Mouse (Mus musculus) liver, embryonic 13.5 days (tissue): ENCODE data around the gene Tnk2. TPM values are rescaled to one million over a fixed set of nuclear protein-coding genes. Genes with fewer than 3 reads are reported as not detected.

ENCODE experiments used
- ATAC-seq: fragments of 200-750 bp; cut with Nextera tagmentation; 2 replicates; pipeline ENCODE4 v1.8.0; 2017; ENCODE audit warnings: low read depth, mild to moderate bottlenecking, moderate number of reproducible peaks, moderate library complexity
- DNase-seq: peaks from one replicate; pipeline ENCODE4 v3.0.0; 2022
- H3K27ac ChIP-seq: fragments of 300-500 bp; sonication (generic); 2 replicates; pipeline ENCODE4 v1.5.1; 2015; ENCODE audit warnings: moderate library complexity, mild to moderate bottlenecking, inconsistent platforms
- H3K27me3 ChIP-seq: fragments of 300-500 bp; sonication (generic); 2 replicates; pipeline ENCODE4 v1.6.1; 2015; ENCODE audit warnings: mild to moderate bottlenecking, inconsistent platforms
- H3K36me3 ChIP-seq: fragments of 300-500 bp; sonication (generic); 2 replicates; pipeline ENCODE4 v1.6.1; 2015; ENCODE audit warnings: mild to moderate bottlenecking, inconsistent platforms
- H3K4me1 ChIP-seq: fragments of 300-500 bp; sonication (generic); replicated peaks from 2 replicates; pipeline ENCODE4 v1.6.1; 2015; ENCODE audit warnings: inconsistent platforms
- H3K4me2 ChIP-seq: fragments of 300-500 bp; sonication (generic); 2 replicates; pipeline ENCODE4 v1.6.1; 2015; ENCODE audit warnings: inconsistent platforms, mild to moderate bottlenecking, moderate library complexity
- H3K4me3 ChIP-seq: fragments of 300-500 bp; sonication (generic); replicated peaks from 2 replicates; pipeline ENCODE4 v1.5.1; 2015; ENCODE audit warnings: mild to moderate bottlenecking, inconsistent platforms
- H3K9ac ChIP-seq: fragments of 300-500 bp; sonication (generic); 2 replicates; pipeline ENCODE4 v1.6.1; 2015; ENCODE audit warnings: mild to moderate bottlenecking, inconsistent platforms
- H3K9me3 ChIP-seq: fragments of 300-500 bp; sonication (generic); replicated peaks from 2 replicates; pipeline ENCODE4 v1.6.1; 2016; ENCODE audit warnings: inconsistent platforms
- WGBS: fragments of 180-500 bp; shearing (Covaris S2); methylation state at CpG from one replicate; pipeline ENCODE4 v1.1.7; 2015; ENCODE audit not compliant: insufficient replicate concordance; 5-methylcytosine and 5-hydroxymethylcytosine counted together
- polyA plus RNA-seq: library from polyadenylated mRNA; unstranded; fragments of >200 nt; fragmentation: Nextera tagmentation; extraction: Ambion mirVana; gene quantifications from 2 replicates; pipeline ENCODE4 v1.2.1, GENCODE M21; 2015

Gene Tnk2
- polyA plus RNA-seq, 1 experiment from 2014 or later: 4.9 TPM

GRCm38 (mm10) chr16:32680806-32681205 lies 37.1 kb downstream of the Tnk2 start:
- no peak for ATAC-seq
- H3K4me3 ChIP-seq: no peak overlapping the region

DNA sequence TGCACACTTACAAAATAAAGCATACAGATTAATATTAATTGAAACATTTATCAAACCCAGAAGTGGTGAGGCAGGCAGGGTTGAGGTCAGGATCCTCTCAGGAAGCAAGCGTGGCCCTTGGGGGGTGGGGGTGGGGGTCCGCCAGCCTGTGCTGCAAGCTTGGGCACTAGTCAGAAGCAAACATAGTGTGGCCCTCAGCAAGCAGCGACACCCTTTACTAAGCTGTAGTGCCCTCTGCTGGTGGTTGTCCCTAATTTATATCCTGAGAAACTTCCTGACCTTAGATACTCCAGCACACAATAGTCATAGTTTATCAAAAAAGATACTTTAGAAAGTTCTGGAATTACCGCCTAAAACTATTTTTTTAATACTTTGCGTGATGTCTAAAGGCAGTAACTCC lies 38.5 kb downstream of the Tnk2 start:
- 13% methylated on average over 5 of the region's 5 CpGs for WGBS
- H3K36me3 ChIP-seq: peaks cover 44% of the 10 kb centered on the region
- peaks cover 8% of the 10 kb centered on the region; the same call in 1 of the 2 replicates for H3K4me1 ChIP-seq
- H3K9me3 ChIP-seq: no peaks in the 10 kb centered on the region
- no peak overlapping the region; the same call in 1 of the 2 replicates for H3K27ac ChIP-seq
- H3K4me3 ChIP-seq: no peak overlapping the region
- DNase-seq (peak; percentile 64), ATAC-seq (no peak)
- no peak overlapping the region for H3K4me2 ChIP-seq
- no peak overlapping the region for H3K9ac ChIP-seq
- no peaks in the 10 kb centered on the region for H3K27me3 ChIP-seq

More at GRCm38 (mm10) chr16:32680806-32681205, 37.1 kb downstream of the Tnk2 start:
- Histone ChIP-seq H3K4me1 (peaks cover 8% of the 10 kb centered on the region; the same call in 1 of the 2 replicates), H3K9ac (no peak overlapping the region), H3K9me3 (no peaks in the 10 kb centered on the region), H3K36me3 (peaks cover 58% of the 10 kb centered on the region), H3K27ac (no peak overlapping the region), H3K4me2 (no peak overlapping the region), H3K27me3 (no peaks in the 10 kb centered on the region)
- no peak for DNase-seq
- WGBS: 83% methylated on average over 6 of the region's 6 CpGs

- H3K9ac ChIP-seq: no peak overlapping the region
- no peaks in the 10 kb centered on the region for H3K9me3 ChIP-seq
- H3K27ac ChIP-seq: peak overlapping the region; percentile 15; the same call in 1 of the 2 replicates
- no peak overlapping the region for H3K4me3 ChIP-seq
- ATAC-seq (no peak), DNase-seq (no peak)
- no peaks in the 10 kb centered on the region for H3K27me3 ChIP-seq
- H3K36me3 ChIP-seq: peaks cover 40% of the 10 kb centered on the region
- no peak overlapping the region for H3K4me2 ChIP-seq
- peaks cover 8% of the 10 kb centered on the region; the same call in 1 of the 2 replicates for H3K4me1 ChIP-seq
- WGBS: 76% methylated on average over 4 of the region's 4 CpGs
Observed at GRCm38 (mm10) chr16:32682841-32683240, 39.2 kb downstream of the Tnk2 start.

- Histone ChIP-seq H3K4me3 (no peak overlapping the region), H3K9me3 (no peaks in the 10 kb centered on the region), H3K27ac (no peak overlapping the region), H3K4me1 (peaks cover 8% of the 10 kb centered on the region; the same call in 1 of the 2 replicates), H3K9ac (no peak overlapping the region), H3K27me3 (no peaks in the 10 kb centered on the region), H3K4me2 (no peak overlapping the region), H3K36me3 (peaks cover 36% of the 10 kb centered on the region)
- ATAC-seq (peak; percentile 44; the same call in 1 of the 2 replicates), DNase-seq (no peak)
- 49% methylated on average over 5 of the region's 5 CpGs for WGBS
Observed at GRCm38 (mm10) chr16:32683343-32683742, 39.7 kb downstream of the Tnk2 start.

- no peak overlapping the region for H3K4me3 ChIP-seq
- WGBS: 64% methylated on average over 10 of the region's 10 CpGs
- H3K9ac ChIP-seq: no peak overlapping the region
- DNase-seq (no peak), ATAC-seq (no peak)
- H3K27ac ChIP-seq: no peak overlapping the region
- H3K27me3 ChIP-seq: no peaks in the 10 kb centered on the region
- H3K4me1 ChIP-seq: peaks cover 16% of the 10 kb centered on the region
- peaks cover 17% of the 10 kb centered on the region for H3K36me3 ChIP-seq
- no peaks in the 10 kb centered on the region for H3K9me3 ChIP-seq
- H3K4me2 ChIP-seq: no peak overlapping the region
Observed at GRCm38 (mm10) chr16:32685405-32685804, 41.7 kb downstream of the Tnk2 start.

GRCm38 (mm10) chr16:32685998-32686397 lies 42.3 kb downstream of the Tnk2 start:
- H3K4me1 ChIP-seq: peaks cover 16% of the 10 kb centered on the region
- H3K4me3 ChIP-seq: no peak overlapping the region
- no peak overlapping the region for H3K27ac ChIP-seq
- ATAC-seq: no peak
- 53% methylated on average over 5 of the region's 5 CpGs for WGBS
- no peak for DNase-seq
- no peaks in the 10 kb centered on the region for H3K27me3 ChIP-seq
- H3K36me3 ChIP-seq: peaks cover 11% of the 10 kb centered on the region
- H3K4me2 ChIP-seq: no peak overlapping the region
- H3K9ac ChIP-seq: no peak overlapping the region
- no peaks in the 10 kb centered on the region for H3K9me3 ChIP-seq

GRCm38 (mm10) chr16:32687221-32687620 lies 43.5 kb downstream of the Tnk2 start:
- no peak for ATAC-seq
- no peak overlapping the region for H3K9ac ChIP-seq
- no peak for DNase-seq
- no peak overlapping the region for H3K4me2 ChIP-seq
- H3K27me3 ChIP-seq: no peaks in the 10 kb centered on the region
- peaks cover 7% of the 10 kb centered on the region for H3K36me3 ChIP-seq
- no peaks in the 10 kb centered on the region for H3K9me3 ChIP-seq
- H3K27ac ChIP-seq: no peak overlapping the region
- WGBS: 58% methylated on average over 5 of the region's 5 CpGs
- no peak overlapping the region for H3K4me3 ChIP-seq
- peaks cover 16% of the 10 kb centered on the region for H3K4me1 ChIP-seq

- DNase-seq (no peak), ATAC-seq (peak; percentile 64)
Observed at GRCm38 (mm10) chr16:32688770-32689169, 45.1 kb downstream of the Tnk2 start.

DNA sequence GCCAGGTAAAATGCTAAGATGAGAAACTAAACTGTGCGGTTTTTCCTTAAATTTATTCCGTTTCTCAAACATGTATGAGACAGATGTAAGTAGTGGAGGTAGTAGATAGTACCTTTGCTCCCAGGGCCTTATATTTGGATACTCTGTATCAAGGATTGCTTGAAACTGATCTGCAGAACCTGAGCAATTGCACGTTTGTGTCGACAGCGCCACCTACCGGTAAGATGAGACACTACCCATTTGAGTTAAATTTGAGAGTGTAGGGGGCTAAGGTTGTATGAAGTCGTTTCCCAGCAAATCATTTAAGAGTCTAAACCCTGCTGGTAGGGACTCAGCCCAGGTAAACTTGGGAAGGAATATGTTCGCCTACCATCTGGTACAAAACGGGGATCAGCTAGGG lies 45.8 kb downstream of the Tnk2 start:
- Histone ChIP-seq H3K4me1 (peaks cover 16% of the 10 kb centered on the region), H3K27ac (peak overlapping the region; percentile 48; the same call in 1 of the 2 replicates), H3K9me3 (no peaks in the 10 kb centered on the region), H3K9ac (no peak overlapping the region), H3K27me3 (no peaks in the 10 kb centered on the region), H3K4me2 (no peak overlapping the region), H3K4me3 (no peak overlapping the region), H3K36me3 (no peaks in the 10 kb centered on the region)
- DNase-seq: peak; percentile 60
- ATAC-seq: no peak
- 2% methylated on average over 9 of the region's 9 CpGs for whole genome bisulfite sequencing

More at GRCm38 (mm10) chr16:32688770-32689169, 45.1 kb downstream of the Tnk2 start:
- Histone ChIP-seq H3K4me1 (peaks cover 16% of the 10 kb centered on the region), H3K4me2 (no peak overlapping the region; the same call in 1 of the 2 replicates), H3K27ac (peak overlapping the region; percentile 48), H3K4me3 (no peak overlapping the region), H3K9ac (no peak overlapping the region), H3K27me3 (no peaks in the 10 kb centered on the region), H3K9me3 (no peaks in the 10 kb centered on the region), H3K36me3 (no peaks in the 10 kb centered on the region)
- WGBS: 28% methylated on average over 4 of the region's 4 CpGs

- Histone ChIP-seq H3K4me2 (no peak overlapping the region), H3K36me3 (no peaks in the 10 kb centered on the region), H3K4me3 (no peak overlapping the region), H3K27me3 (no peaks in the 10 kb centered on the region), H3K9ac (no peak overlapping the region), H3K9me3 (no peaks in the 10 kb centered on the region), H3K4me1 (peaks cover 10% of the 10 kb centered on the region), H3K27ac (no peak overlapping the region)
- ATAC-seq (no peak), DNase-seq (peak; percentile 30)
- 18% methylated on average over 7 of the region's 7 CpGs for WGBS
Observed at GRCm38 (mm10) chr16:32696841-32697464, 53.3 kb downstream of the Tnk2 start.

DNA sequence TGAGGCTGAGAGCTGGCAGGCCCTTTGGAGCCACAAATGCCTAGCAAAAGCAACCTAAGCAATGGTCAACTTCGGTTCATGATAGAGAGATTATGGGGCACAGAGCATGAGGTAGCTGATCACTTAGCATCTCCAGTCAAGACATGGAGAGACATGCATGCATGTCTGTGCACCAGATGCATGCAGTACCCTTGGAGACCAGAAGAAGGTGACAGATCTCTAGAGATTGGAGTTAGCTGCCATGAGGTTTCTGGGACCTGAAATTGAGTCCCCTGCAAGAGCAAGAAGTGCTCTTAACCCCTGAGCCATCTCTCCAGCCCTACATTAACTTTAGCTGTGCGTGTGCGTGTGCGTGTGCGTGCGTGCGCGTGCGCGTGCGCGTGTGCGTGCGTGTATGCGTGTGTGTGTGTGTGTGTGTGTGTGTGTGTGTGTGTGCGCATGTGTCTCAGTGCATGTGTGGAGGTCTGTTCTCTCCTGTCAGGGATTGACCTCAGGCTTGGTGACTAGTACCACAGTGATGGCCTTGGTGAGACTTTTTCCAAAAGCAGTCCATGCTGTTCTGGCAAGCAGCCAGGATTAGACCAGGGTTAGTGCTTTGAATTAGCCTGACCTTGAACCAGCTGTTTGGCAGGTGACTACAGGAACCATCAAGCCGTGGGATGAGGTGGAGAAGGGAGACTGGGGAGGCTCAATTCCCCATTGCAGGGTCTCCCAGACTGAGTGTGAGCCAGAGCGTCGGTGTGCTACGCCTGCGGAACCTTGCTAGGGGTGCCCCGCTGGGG lies 54.2 kb downstream of the Tnk2 start:
- Histone ChIP-seq H3K4me3 (no peak overlapping the region), H3K9me3 (no peaks in the 10 kb centered on the region), H3K27me3 (no peaks in the 10 kb centered on the region), H3K36me3 (no peaks in the 10 kb centered on the region), H3K9ac (no peak overlapping the region), H3K4me2 (no peak overlapping the region), H3K4me1 (peaks cover 10% of the 10 kb centered on the region), H3K27ac (no peak overlapping the region)
- DNase-seq: no peak
- no peak for ATAC-seq
- 88% methylated on average over 22 of the region's 22 CpGs for WGBS
